Mouse (Mus musculus): ENCODE data around the gene 6030468B19Rik.

DNA sequence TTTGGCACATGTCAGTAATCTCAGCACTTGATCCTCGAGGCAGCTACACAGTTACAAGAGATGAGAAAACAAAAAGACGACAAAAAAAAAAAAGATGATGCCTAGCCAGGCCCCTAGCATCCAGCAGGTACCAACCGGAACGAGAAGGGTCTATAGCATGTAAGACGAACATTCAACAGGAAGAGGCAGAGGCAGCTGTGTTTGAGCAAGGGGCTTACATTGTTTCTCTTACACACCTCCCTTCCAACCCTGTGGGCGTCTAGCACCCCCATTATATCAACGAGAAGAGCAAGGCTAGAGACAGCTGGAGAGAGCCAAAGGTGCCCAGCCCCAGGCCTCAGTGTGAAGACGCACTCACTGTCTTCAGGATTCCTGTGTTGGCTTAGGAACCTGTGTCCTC, 29.5 kb downstream of the 6030468B19Rik start:
- TF ChIP-seq POLR2A (IDR thresholded peaks at IDR 0.05; ENCODE audit: borderline replicate concordance, control insufficient read depth, low read depth, low read length) = no peak
- TF ChIP-seq CTCF (IDR thresholded peaks at IDR 0.05; ENCODE audit: control insufficient read depth, insufficient read depth, low read length) = no peak
